Mouse (Mus musculus) embryonic fibroblast, embryonic 13.5 days (primary cell): Measurements from ENCODE around the gene Elovl6. TPM values are rescaled to one million over a fixed set of nuclear protein-coding genes. Genes with fewer than 3 reads are reported as not detected.

Experiments
- H3K27ac ChIP-seq: 2 replicates; pipeline ENCODE4 v1.5.1; 2012; ENCODE audit warnings: low read length, control low read depth, inconsistent platforms; ENCODE audit not compliant: insufficient read depth
- H3K4me1 ChIP-seq: 2 replicates; pipeline ENCODE4 v1.6.1; 2011; ENCODE audit warnings: low read length; ENCODE audit not compliant: control insufficient read depth, insufficient read depth
- H3K4me3 ChIP-seq: 2 replicates; pipeline ENCODE4 v1.5.1; 2011; ENCODE audit warnings: mild to moderate bottlenecking, control low read depth, low read length; ENCODE audit not compliant: insufficient read depth
- CTCF ChIP-seq: IDR thresholded peaks from 2 replicates; pipeline ENCODE4 v1.5.1; 2011; ENCODE audit warnings: mild to moderate bottlenecking, control low read depth, low read length, moderate library complexity, borderline replicate concordance; ENCODE audit not compliant: insufficient read depth
- POLR2A ChIP-seq: IDR thresholded peaks from 2 replicates; pipeline ENCODE4 v1.6.1; 2011; ENCODE audit warnings: low read depth, mild to moderate bottlenecking, control low read depth, low read length, moderate library complexity
- polyA plus RNA-seq: library from polyadenylated mRNA; stranded (reverse); fragments of >200 nt; gene quantifications from 2 replicates; pipeline ENCODE4 v1.2.4, GENCODE M21; 2011; ENCODE audit warnings: low read depth; ENCODE audit not compliant: missing spikeins, insufficient read length

The Elovl6 gene
- polyA plus RNA-seq, 1 experiment = 37.9 TPM

DNA sequence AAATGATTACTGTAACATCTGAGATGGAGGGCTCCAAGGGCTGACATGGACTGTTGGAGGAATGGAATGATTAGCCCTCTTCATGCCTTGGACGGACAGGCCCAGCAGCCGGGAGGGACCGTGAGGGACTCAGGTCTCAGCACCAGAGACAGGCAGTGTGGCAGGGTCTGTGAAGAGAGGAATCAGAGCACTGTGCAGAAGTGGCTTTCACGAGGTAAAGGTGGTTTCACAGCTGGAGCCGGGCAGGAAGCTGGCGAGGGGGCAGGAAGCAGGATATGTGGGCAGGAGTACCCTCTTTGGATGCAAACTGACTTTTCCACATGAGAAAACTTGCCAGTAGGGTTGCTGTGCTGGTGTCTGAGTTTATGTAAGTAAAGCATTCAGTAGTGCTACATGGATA, 20.2 kb downstream of the Elovl6 start:
- no peak for TF ChIP-seq POLR2A
- no peak for TF ChIP-seq CTCF
- Histone ChIP-seq H3K4me1 (peaks cover 3% of the 10 kb centered on the region; the same call in 1 of the 2 replicates), H3K4me3 (no peak overlapping the region), H3K27ac (no peak overlapping the region)

DNA sequence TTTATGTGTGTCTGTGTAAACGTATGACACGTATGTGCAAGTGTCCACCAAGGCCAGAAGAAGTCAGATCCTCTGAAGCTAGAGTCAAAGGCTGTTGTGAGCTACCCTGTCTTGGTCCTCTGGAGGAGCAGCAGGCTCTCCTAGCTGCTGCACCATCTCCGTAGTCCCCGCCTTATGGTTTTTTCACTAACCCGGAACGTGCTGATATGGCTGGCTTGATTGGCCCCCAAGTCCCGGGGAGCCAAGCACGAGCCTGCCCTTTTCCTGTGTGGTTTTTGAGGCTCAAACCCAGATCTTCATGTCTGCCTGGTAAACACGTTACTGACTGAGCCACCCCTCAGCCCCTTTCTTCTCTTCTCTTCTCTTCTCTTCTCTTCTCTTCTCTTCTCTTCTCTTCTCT, 21.0 kb downstream of the Elovl6 start:
- peaks cover 3% of the 10 kb centered on the region; the same call in 1 of the 2 replicates for H3K4me1 ChIP-seq
- TF ChIP-seq CTCF (no peak), POLR2A (no peak)
- no peak overlapping the region for H3K27ac ChIP-seq
- H3K4me3 ChIP-seq = no peak overlapping the region

DNA sequence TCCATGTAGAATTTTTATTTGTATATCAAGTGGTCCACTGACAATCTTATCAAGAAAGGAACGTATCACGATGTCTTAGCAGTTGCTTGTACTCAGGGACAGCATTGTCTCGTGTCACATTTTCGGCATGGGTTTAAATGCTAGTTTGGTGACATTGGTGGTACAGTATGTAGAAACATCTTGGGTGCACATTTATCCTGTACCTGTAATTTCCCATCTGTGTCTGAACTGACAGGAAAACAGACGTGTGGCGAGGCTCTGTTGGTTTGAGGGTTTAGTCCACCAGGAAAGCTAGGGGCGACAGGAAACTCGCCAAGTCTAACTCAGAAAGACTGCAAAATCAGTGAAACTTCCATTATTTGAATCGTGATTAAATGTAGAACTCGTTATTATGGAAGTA, 21.5 kb downstream of the Elovl6 start:
- H3K27ac ChIP-seq = no peak overlapping the region
- H3K4me1 ChIP-seq = peaks cover 3% of the 10 kb centered on the region; the same call in 1 of the 2 replicates
- no peak overlapping the region for H3K4me3 ChIP-seq
- no peak for TF ChIP-seq POLR2A
- no peak for TF ChIP-seq CTCF

DNA sequence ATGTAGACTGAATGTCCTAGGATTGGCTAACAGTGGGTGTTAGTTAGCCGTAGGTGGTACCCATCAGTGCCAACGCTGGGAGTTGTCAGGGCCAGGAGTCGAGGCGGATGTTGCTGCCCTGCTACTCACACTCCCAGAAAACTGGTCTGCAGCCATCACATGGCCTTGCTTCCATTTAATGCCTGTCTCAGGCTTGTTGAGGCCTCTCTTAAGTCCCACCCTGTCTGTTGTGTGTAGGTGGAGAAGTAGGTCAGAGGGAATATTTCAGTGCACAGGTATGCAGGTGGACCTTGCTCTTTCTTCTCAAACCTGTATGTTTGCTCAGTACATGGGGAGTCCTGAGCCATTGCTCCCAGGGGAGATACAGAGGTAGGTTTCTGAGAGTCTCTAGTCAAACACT, 22.3 kb downstream of the Elovl6 start:
- Histone ChIP-seq H3K27ac (no peak overlapping the region), H3K4me3 (no peak overlapping the region), H3K4me1 (peaks cover 3% of the 10 kb centered on the region; the same call in 1 of the 2 replicates)
- TF ChIP-seq CTCF = no peak
- TF ChIP-seq POLR2A = no peak

DNA sequence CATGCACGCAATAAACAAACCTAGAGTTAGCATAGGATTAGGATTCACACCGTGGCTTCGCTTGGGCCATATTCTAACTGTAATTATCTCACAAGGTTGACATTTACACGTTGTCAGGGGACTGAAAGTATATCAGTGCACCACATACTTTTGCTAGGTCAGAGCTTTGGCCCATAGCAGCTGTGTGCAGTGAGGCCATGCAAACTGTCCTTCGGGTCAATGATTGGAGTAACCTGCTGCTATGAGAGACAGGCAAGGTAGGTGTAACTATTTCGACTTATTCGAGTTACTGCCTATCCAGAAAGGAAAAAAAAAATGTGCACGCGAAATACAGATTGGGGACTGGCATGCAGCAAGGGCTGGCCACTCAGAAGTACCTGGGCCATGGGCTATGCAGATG, 24.9 kb downstream of the Elovl6 start:
- H3K27ac ChIP-seq = no peak overlapping the region
- no peaks in the 10 kb centered on the region for H3K4me1 ChIP-seq
- no peak for TF ChIP-seq CTCF
- no peak overlapping the region for H3K4me3 ChIP-seq

DNA sequence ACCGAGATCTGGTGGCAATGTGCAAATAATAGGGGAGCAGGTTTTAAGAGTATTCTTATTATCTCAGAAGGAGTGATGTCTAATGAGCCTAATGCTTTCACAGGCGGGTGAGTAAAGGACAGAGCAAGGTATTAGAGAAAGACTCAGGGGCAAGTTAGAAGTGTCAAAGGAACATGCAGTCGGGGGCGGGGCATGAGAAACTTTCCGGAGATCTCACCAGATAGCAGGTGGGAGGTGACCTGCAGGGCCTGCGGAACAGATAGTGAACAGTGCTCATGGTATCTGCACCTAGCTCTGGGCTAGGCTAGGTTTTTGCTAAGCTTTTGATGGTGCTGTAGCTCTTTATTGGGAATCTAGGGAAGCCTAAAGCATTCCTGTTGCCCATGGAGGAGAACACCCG, 25.4 kb downstream of the Elovl6 start:
- Histone ChIP-seq H3K4me1 (no peaks in the 10 kb centered on the region), H3K27ac (no peak overlapping the region), H3K4me3 (no peak overlapping the region)
- no peak for TF ChIP-seq CTCF

DNA sequence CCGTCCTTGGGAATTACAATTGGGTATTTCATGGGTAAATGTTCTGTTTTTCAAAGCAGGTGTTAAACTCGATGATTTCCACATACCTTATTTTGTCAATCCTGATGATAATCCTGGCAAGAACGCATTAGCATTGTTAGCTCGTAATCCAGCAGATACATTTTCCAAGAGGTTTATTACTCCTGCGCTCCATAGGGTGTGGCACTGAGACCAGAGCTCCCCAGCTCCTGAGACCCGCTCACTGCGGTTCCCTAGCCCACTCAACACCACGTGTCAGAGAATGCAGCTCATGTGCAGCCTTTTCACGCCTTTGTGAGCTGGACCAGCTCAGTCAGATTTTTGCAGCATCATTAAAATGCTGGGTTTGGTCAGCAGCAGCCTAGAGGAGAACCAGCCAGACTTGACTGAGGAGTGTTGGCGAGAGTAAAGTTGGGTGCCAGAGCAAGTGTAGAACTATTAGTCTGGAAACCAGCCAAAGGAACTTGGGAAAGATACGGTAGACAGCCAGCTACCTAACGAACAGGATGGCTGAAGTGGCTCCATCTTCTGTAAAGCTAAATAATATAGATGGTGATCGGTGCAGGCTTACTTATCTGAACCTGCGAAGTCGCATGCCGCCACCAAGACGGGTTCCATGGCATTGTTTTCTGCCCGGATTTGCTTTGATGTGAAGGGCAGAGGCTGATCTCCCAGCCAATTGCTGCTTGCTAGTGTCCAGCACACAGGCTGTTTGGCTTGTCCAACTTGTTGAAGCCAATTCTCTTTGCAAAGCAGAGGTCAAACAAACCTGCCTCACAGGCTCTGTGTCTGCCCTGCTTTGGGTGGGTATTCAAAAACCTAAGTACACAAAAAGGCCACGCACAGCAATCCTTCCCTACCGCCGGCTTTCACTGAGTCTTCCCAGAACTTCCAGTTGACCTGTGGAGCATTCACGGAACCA, 26.1 kb downstream of the Elovl6 start:
- Histone ChIP-seq H3K4me1 (no peaks in the 10 kb centered on the region), H3K27ac (no peak overlapping the region), H3K4me3 (no peak overlapping the region)
- no peak for TF ChIP-seq POLR2A
- TF ChIP-seq CTCF = no peak

DNA sequence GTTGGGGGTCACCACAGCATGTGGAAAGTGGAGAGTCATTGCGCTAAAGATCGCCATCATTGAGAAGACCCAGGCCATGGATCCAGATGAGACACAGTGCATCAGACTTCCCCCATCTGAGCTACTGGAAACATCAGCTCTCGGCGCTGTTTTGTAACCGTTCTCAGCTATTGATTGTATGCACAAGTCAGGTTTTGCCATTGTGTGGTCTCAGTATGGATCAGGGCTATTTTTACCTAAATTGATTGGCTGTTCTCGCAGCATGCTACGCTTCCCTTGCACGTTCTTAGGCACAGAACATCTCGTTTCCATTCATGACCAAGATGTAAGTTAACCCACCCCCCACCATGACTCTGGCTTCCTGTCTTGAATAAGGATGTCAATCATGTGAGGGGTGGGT, 27.9 kb downstream of the Elovl6 start:
- Histone ChIP-seq H3K4me1 (no peaks in the 10 kb centered on the region), H3K4me3 (no peak overlapping the region), H3K27ac (no peak overlapping the region)
- TF ChIP-seq CTCF (no peak), POLR2A (no peak)

DNA sequence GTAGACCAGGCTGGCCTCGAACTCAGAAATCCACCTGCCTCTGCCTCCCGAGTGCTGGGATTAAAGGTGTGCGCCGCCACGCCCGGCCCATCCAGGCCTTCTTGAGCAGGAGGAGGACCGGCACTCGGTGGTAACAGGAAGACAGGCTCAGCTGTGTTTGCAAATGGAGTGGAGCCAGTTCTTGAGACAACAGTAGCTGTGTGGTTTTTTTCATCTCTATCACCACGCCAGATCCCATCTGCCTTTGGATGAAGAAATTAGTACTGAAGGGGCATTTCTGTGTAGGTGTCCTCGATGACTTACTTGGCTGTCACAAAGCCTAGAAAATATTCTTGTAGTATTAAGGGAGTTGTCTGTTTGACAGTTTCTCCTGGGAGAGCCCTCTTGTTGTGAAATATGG, 28.9 kb downstream of the Elovl6 start:
- Histone ChIP-seq H3K27ac (no peak overlapping the region), H3K4me3 (no peak overlapping the region), H3K4me1 (no peaks in the 10 kb centered on the region)
- no peak for TF ChIP-seq POLR2A
- no peak for TF ChIP-seq CTCF

DNA sequence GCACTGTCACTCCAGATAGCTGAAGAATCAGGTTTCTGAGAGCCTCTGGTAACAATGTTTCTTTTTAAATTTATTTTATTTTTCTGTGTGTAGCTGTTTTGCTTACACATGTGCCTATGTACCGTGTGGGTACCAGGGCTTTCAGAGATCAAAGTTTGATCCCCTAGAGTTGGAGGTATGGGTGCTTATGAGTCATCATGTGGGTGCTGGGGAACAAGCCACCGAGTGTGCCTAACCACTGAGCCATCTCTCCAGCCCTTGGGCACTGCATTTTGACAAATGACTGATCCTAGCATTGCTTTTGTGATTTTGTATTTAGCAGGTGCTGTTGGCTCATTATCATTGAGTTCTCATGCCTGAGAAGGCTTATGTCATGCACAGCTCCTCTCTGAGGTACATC, 29.7 kb downstream of the Elovl6 start:
- no peaks in the 10 kb centered on the region for H3K4me1 ChIP-seq
- H3K27ac ChIP-seq = no peak overlapping the region
- TF ChIP-seq CTCF (no peak), POLR2A (no peak)
- H3K4me3 ChIP-seq = no peak overlapping the region

DNA sequence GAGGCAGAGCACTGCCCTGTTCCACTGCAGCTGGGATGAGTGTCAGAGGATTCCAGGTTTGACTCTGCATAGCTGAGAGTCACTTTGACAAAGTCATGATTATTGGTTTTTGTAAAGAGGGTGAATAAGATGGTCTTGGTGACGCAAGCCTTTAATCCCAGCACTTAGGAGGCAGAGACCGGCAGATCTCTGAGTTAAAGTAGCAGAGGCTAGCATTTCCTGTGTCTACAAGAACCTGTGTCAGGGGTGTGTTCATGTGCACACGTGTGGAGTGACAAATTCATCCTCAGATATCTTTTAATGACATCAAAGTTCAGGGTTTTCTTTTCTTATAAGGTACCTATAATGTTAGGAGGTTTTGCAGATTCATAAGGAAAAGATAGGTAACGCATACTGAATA, 30.3 kb downstream of the Elovl6 start:
- TF ChIP-seq POLR2A (no peak), CTCF (no peak)
- H3K4me3 ChIP-seq = no peak overlapping the region
- no peaks in the 10 kb centered on the region for H3K4me1 ChIP-seq
- no peak overlapping the region for H3K27ac ChIP-seq
